Mouse (Mus musculus) central nervous system, embryonic 18 days (tissue): ENCODE data around the gene Pias1. TPM values are rescaled to one million over a fixed set of nuclear protein-coding genes. Genes with fewer than 3 reads are reported as not detected.

Source experiments
- polyA plus RNA-seq: library from polyadenylated mRNA; depleted of rRNA; stranded (reverse); fragments of >200 nt; gene quantifications from 2 replicates; pipeline ENCODE4 v1.2.3, GENCODE M21; 2012; rRNA removed

Pias1 gene
- polyA plus RNA-seq = 24.8 and 25.9 TPM in 2 replicates

DNA sequence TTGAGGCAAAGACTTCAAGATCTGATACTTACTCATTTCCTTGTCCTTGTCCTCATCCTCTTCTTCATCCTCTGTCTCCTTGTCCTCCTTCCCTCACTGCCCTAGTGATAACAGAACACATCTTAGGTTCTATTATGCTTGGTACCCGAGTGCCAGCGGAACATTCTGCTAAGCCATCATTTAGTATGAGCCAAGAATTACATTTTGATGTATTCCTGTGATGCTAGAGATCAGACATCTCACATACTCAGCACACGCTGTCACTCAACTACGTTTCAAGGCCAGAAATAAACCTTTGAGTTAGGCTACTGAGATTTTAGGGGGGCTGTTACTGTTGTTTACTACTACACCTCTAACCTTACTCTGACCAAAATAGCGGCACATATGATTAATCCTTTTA, at the start of gene Pias1:
Gene Pias1 (minus strand): TSS at position 101 of the 400 bp plus-strand sequence.

GRCm38 (mm10) chr9:62857719-62858261, 129.9 kb downstream of the Pias1 start, which contains the start of gene Calml4:
TSS of gene Calml4 (plus strand) at chr9:62858080.

GRCm38 (mm10) chr9:62838506-62839171, 149.1 kb downstream of the Pias1 start, which contains the start of gene Cln6:
TSS of gene Cln6 (plus strand) at chr9:62838785.

Other genes starting within 250 kb of the Pias1 start
- gene Fem1b, start 176.0 kb downstream of the Pias1 start, polyA plus RNA-seq = 58.7 and 60.8 TPM in 2 replicates
- 6.9 and 8.1 TPM in 2 replicates for gene Cln6, start 149.1 kb downstream of the Pias1 start, polyA plus RNA-seq
- gene Calml4, start 129.8 kb downstream of the Pias1 start, polyA plus RNA-seq = 5.0 and 8.9 TPM in 2 replicates
- gene Skor1, start 161.0 kb upstream of the Pias1 start, polyA plus RNA-seq = 1.1 and 2.1 TPM in 2 replicates